Comparison of ENCODE assay signal across 33 mouse cellular contexts in the genomic region with DNA sequence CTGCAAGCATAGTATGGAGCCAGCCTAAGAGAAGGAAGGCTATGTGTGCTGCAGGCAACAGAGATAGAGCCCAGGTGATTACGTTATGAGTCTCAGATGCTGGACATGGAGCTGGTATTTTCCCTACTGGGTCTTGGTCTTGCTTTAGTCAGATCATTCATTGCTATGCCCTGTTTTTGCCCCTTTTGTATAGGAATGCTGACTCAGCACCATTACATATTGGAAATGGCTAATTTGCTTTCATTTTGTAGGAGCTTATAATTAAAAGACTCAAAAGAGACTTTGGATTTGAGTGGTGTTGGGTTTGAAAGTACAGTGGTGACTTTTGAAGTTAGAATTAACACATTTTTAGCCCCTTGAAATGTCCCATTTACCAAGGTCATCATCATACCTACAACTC.
"Had no signal": no experiment of that assay in that cellular context is flagged by ENCODE, and none has a peak within 500 bp of the region (broad histone marks: within the 10 kb centered on the region; RNA-seq: fewer than 3 reads in every experiment).

No protein-coding gene starts in this region.

- H3K9me3 ChIP-seq: heart, embryonic 15.5 days; hindbrain, embryonic 13.5 days; hindbrain, embryonic 15.5 days had no signal

- H3K4me3 ChIP-seq: heart, embryonic 12.5 days; heart, embryonic 13.5 days; heart, embryonic 15.5 days; hindbrain, embryonic 10.5 days; hindbrain, embryonic 12.5 days; hindbrain, embryonic 13.5 days; hindbrain, embryonic 15.5 days; intestine, embryonic 15.5 days; left cerebral cortex, adult 2 months had no signal

- H3K36me3 ChIP-seq: heart, embryonic 12.5 days; heart, embryonic 13.5 days; heart, embryonic 15.5 days; hindbrain, embryonic 10.5 days; hindbrain, embryonic 12.5 days; hindbrain, embryonic 13.5 days; hindbrain, embryonic 15.5 days; intestine, embryonic 15.5 days had no signal

- H3K9ac ChIP-seq: heart, embryonic 12.5 days; heart, embryonic 13.5 days; heart, embryonic 15.5 days; hindbrain, embryonic 12.5 days; hindbrain, embryonic 13.5 days; hindbrain, embryonic 14.5 days; hindbrain, embryonic 15.5 days; intestine, embryonic 15.5 days had no signal

- H3K27ac ChIP-seq: heart, embryonic 13.5 days; heart, embryonic 15.5 days; hindbrain, embryonic 10.5 days; hindbrain, embryonic 14.5 days; hindbrain, embryonic 15.5 days; hindbrain, postnatal 0 days; intestine, embryonic 15.5 days; kidney, postnatal 0 days; left cerebral cortex, adult 2 months had no signal

- H3K4me1 ChIP-seq: heart, embryonic 12.5 days; heart, embryonic 13.5 days; heart, embryonic 15.5 days; intestine, embryonic 15.5 days had no signal

- H3K27me3 ChIP-seq: heart, embryonic 12.5 days; heart, embryonic 13.5 days; heart, embryonic 15.5 days; hindbrain, embryonic 12.5 days; hindbrain, embryonic 13.5 days; hindbrain, embryonic 15.5 days; intestine, embryonic 15.5 days had no signal

- DNase-seq: heart, postnatal 10 days; heart, postnatal 14 days; heart, postnatal 36 days; heart, postnatal 4 days; kidney, adult 11 months; kidney, adult 18-20 months; kidney, adult 2 months; kidney, adult 8-10 months; kidney, adult 9 months; kidney, postnatal 10 days; kidney, postnatal 14 days; kidney, postnatal 25 days; kidney, postnatal 36 days; kidney, postnatal 4 days; layer of hippocampus, adult 9-11 months; layer of hippocampus, postnatal 36 days had no signal

- ATAC-seq: hindbrain, embryonic 16.5 days; hindbrain, postnatal 0 days; inflammation-experienced regulatory T-cells, adult 6 months; intestine, embryonic 15.5 days; intestine, embryonic 16.5 days; intestine, postnatal 0 days had no signal

- H3K4me2 ChIP-seq: heart, embryonic 11.5 days; heart, embryonic 12.5 days; heart, embryonic 13.5 days; heart, embryonic 15.5 days; hindbrain, embryonic 12.5 days; hindbrain, embryonic 13.5 days; hindbrain, embryonic 14.5 days; hindbrain, embryonic 15.5 days; intestine, embryonic 15.5 days had no signal
